Mouse (Mus musculus) liver, embryonic 12.5 days (tissue): ENCODE results near the gene Chpf. TPM values are rescaled to one million over a fixed set of nuclear protein-coding genes. Genes with fewer than 3 reads are reported as not detected.

Experiments used
- polyA plus RNA-seq: library from polyadenylated mRNA; unstranded; fragments of >200 nt; fragmentation: Nextera tagmentation; extraction: Ambion mirVana; gene quantifications from 2 replicates; pipeline ENCODE4 v1.2.1, GENCODE M21; 2016

Gene Chpf
- polyA plus RNA-seq, 1 experiment from 2014 or later, result 13.0 TPM

Other genes starting within 250 kb of the Chpf start
- gene A630095N17Rik, start 247.2 kb downstream of the Chpf start, polyA plus RNA-seq, result not detected in 2 replicates
- gene Dnajb2, start 242.9 kb downstream of the Chpf start, polyA plus RNA-seq, result 27.2 and 27.8 TPM in 2 replicates
- 0.79 and 0.82 TPM in 2 replicates for gene Ptprn, start 214.8 kb downstream of the Chpf start, polyA plus RNA-seq
- gene Resp18, start 200.9 kb downstream of the Chpf start, polyA plus RNA-seq, result 0.32 TPM in 1 of 2 replicates, not detected in the other
- gene Dnpep, start 161.3 kb downstream of the Chpf start, polyA plus RNA-seq, result 66.3 and 67.4 TPM in 2 replicates
- 6.9 and 7.4 TPM in 2 replicates for gene Des, start 119.0 kb downstream of the Chpf start, polyA plus RNA-seq
- gene Speg, start 104.0 kb downstream of the Chpf start, polyA plus RNA-seq, result 11.4 and 14.3 TPM in 2 replicates
- gene Gmppa, start 43.4 kb downstream of the Chpf start, polyA plus RNA-seq, result 44.0 and 47.9 TPM in 2 replicates
- 0.83 and 1.3 TPM in 2 replicates for gene Asic4, start 28.9 kb downstream of the Chpf start, polyA plus RNA-seq
- gene Tmem198, start 225 bp upstream of the Chpf start, polyA plus RNA-seq, result 0.18 and 0.20 TPM in 2 replicates
- 25.2 and 27.9 TPM in 2 replicates for gene Obsl1, start 27.1 kb upstream of the Chpf start, polyA plus RNA-seq
- gene Inha, start 27.8 kb upstream of the Chpf start, polyA plus RNA-seq, result 1.1 and 1.2 TPM in 2 replicates
- 10.2 and 10.5 TPM in 2 replicates for gene Stk11ip, start 42.2 kb upstream of the Chpf start, polyA plus RNA-seq
- gene Slc4a3, start 67.0 kb upstream of the Chpf start, polyA plus RNA-seq, result 2.4 TPM in 2 replicates